Mouse (Mus musculus) liver, embryonic 11.5 days (tissue): ENCODE data around the gene Csf3r. TPM values are rescaled to one million over a fixed set of nuclear protein-coding genes. Genes with fewer than 3 reads are reported as not detected.

ENCODE experiments used
- ATAC-seq: fragments of 200-750 bp; cut with Nextera tagmentation; replicated peaks from 2 replicates; pipeline ENCODE4 v1.8.0; 2017; ENCODE audit warnings: moderate number of reproducible peaks, mild to moderate bottlenecking, moderate TSS enrichment, moderate library complexity; ENCODE audit not compliant: low FRiP score
- DNase-seq: peaks from one replicate; pipeline ENCODE4 v3.0.0-alpha.2; 2017; ENCODE audit warnings: low spot score
- H3K27ac ChIP-seq: fragments of 300-500 bp; sonication (generic); 2 replicates; pipeline ENCODE4 v1.5.1; 2014; ENCODE audit warnings: mild to moderate bottlenecking, low read depth, low read length, control low read depth
- H3K27me3 ChIP-seq: fragments of 300-500 bp; sonication (generic); replicated peaks from 2 replicates; pipeline ENCODE4 v1.6.1; 2014; ENCODE audit warnings: low read length, mixed read lengths; ENCODE audit not compliant: control insufficient read depth, insufficient read depth
- H3K36me3 ChIP-seq: fragments of 300-500 bp; sonication (generic); 2 replicates; pipeline ENCODE4 v1.6.1; 2014; ENCODE audit warnings: mild to moderate bottlenecking, low read length, moderate library complexity, mixed read lengths; ENCODE audit not compliant: control insufficient read depth, insufficient read depth
- H3K4me1 ChIP-seq: fragments of 300-500 bp; sonication (generic); replicated peaks from 2 replicates; pipeline ENCODE4 v1.6.1; 2014; ENCODE audit warnings: low read length, mixed read lengths; ENCODE audit not compliant: control insufficient read depth, insufficient read depth
- H3K4me2 ChIP-seq: fragments of 300-500 bp; sonication (generic); 2 replicates; pipeline ENCODE4 v1.6.1; 2014; ENCODE audit warnings: mild to moderate bottlenecking, control low read depth, moderate library complexity
- H3K4me3 ChIP-seq: fragments of 300-500 bp; sonication (generic); 2 replicates; pipeline ENCODE4 v1.5.1; 2014; ENCODE audit warnings: low read depth, low read length, control low read depth
- H3K9ac ChIP-seq: fragments of 300-500 bp; sonication (generic); 2 replicates; pipeline ENCODE4 v1.6.1; 2014; ENCODE audit warnings: low read depth, low read length, control low read depth
- H3K9me3 ChIP-seq: fragments of 300-500 bp; sonication (generic); 2 replicates; pipeline ENCODE4 v1.6.1; 2016; ENCODE audit warnings: low read length, inconsistent platforms, mixed read lengths; ENCODE audit not compliant: control insufficient read depth
- whole genome bisulfite sequencing: fragments of 180-500 bp; shearing (Covaris S2); extraction: QIAGEN DNeasy Blood & Tissue Kit; methylation state at CpG from one replicate; pipeline ENCODE4 v1.1.7; 2014; 5-methylcytosine and 5-hydroxymethylcytosine counted together
- polyA plus RNA-seq: library from polyadenylated mRNA; unstranded; fragments of >200 nt; fragmentation: Nextera tagmentation; extraction: Ambion mirVana; gene quantifications from 2 replicates; pipeline ENCODE4 v1.2.1, GENCODE M21; 2014

The Csf3r gene
- polyA plus RNA-seq, 1 experiment from 2014 or later: 3.1 TPM

DNA sequence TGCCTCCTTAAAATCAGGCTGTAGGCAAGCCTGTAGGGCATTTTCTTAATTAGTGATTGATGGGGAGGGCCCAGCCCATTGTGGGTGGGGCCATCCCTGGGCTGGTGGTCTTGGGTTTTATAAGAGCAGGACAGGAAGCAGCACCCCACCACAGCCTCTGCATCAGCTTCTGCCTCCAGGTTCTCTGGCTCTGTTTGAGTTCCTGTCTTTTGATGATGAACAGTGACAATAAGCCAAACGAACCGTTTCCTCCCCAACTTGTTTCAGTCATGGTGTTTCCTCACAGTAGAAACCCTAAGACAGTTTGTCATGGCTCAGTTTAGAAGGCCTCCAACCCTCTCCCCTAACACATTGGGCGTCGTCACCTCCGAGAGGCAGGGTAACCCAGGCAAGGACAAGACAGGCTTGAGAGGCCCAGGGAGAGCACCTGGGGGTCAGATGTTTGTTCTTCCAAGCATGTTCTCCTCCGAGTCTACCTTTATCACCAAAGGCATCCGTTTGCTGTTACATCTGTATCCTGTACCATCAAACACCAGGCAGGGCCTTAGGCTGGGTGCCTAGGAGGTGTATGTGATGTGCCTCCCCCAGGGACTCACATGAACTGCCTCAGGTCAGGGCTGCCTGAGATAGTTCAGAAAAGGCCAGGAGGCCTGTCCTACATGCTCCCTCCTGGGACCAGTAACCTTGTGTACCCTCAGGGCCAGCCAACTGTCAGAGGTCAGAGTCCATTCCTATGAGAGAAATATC is 65.9 kb downstream of the Csf3r start:
- no peak for ATAC-seq
- 59% methylated on average over 7 of the region's 7 CpGs for WGBS
- no peak overlapping the region for H3K4me3 ChIP-seq

DNA sequence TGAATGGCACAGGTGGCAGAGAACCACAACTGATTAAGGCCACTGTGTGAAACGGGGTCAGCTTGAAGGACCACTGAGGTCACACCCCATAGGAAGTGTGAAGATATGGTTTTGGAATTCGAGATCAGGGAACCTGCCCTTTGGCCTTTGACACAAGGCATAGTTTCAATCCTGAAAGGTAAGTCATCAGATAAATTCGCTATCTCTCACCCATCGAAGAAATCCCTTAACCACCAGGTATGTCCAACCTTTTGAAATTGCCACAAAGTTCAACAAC is 66.4 kb downstream of the Csf3r start:
- no peak overlapping the region for H3K4me3 ChIP-seq
- H3K4me1 ChIP-seq: no peaks in the 10 kb centered on the region; the same call in 1 of the 2 replicates
- ATAC-seq (no peak), DNase-seq (no peak)
- WGBS: 67% methylated on average over 4 of the region's 4 CpGs
- no peak overlapping the region for H3K27ac ChIP-seq
- H3K27me3 ChIP-seq: no peaks in the 10 kb centered on the region
- no peaks in the 10 kb centered on the region for H3K36me3 ChIP-seq
- no peak overlapping the region for H3K9ac ChIP-seq
- H3K9me3 ChIP-seq: no peaks in the 10 kb centered on the region
- H3K4me2 ChIP-seq: no peak overlapping the region

More for the DNA sequence above, 65.9 kb downstream of the Csf3r start:
- Histone ChIP-seq H3K4me1 (no peaks in the 10 kb centered on the region; the same call in 1 of the 2 replicates), H3K36me3 (no peaks in the 10 kb centered on the region), H3K4me2 (no peak overlapping the region), H3K9me3 (no peaks in the 10 kb centered on the region), H3K27ac (no peak overlapping the region), H3K27me3 (no peaks in the 10 kb centered on the region), H3K9ac (no peak overlapping the region)
- no peak for DNase-seq

DNA sequence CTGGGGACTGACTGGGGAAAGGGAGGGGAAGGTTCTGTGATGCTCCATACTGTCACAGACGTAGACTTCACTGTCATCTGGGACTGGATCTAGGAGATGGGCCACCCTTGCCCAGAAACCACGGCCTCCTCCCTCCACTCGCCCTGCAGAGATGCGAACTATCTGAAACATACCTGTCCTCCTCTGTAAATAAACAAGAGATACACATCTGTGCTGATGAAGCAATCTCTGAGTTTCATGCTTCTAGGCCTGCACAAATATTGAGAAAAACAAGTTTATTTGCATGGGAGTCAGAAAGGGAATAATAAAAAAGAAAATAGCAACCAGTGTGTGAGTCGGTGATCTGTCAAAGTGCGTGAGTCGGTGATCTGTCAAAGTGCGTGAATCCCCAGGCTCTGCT is 67.5 kb downstream of the Csf3r start:
- Histone ChIP-seq H3K27ac (no peak overlapping the region), H3K9ac (no peak overlapping the region), H3K4me2 (no peak overlapping the region), H3K36me3 (no peaks in the 10 kb centered on the region), H3K4me3 (no peak overlapping the region), H3K4me1 (no peaks in the 10 kb centered on the region; the same call in 1 of the 2 replicates), H3K9me3 (no peaks in the 10 kb centered on the region), H3K27me3 (no peaks in the 10 kb centered on the region)
- ATAC-seq (no peak), DNase-seq (no peak)
- 78% methylated on average over 8 of the region's 8 CpGs for WGBS

Other genes with a start within 250 kb of the Csf3r start
- 186 and 190 TPM in 2 replicates for gene Mrps15, start 22.4 kb downstream of the Csf3r start, polyA plus RNA-seq
- gene Oscp1, start 34.0 kb downstream of the Csf3r start, polyA plus RNA-seq: 6.6 TPM in 2 replicates
- 46.6 and 53.3 TPM in 2 replicates for gene Lsm10, start 72.1 kb downstream of the Csf3r start, polyA plus RNA-seq
- 24.4 and 26.7 TPM in 2 replicates for gene Stk40, start 79.4 kb downstream of the Csf3r start, polyA plus RNA-seq
- gene Eva1b, start 123.2 kb downstream of the Csf3r start, polyA plus RNA-seq: 25.3 and 28.1 TPM in 2 replicates
- gene Sh3d21, start 138.9 kb downstream of the Csf3r start, polyA plus RNA-seq: 2.3 TPM in 2 replicates
- gene Thrap3, start 178.2 kb downstream of the Csf3r start, polyA plus RNA-seq: 199 and 207 TPM in 2 replicates
- 26.5 and 28.9 TPM in 2 replicates for gene Map7d1, start 231.8 kb downstream of the Csf3r start, polyA plus RNA-seq
- gene Trappc3, start 237.8 kb downstream of the Csf3r start, polyA plus RNA-seq: 20.6 and 26.8 TPM in 2 replicates